Mouse (Mus musculus) ES-Bruce4 (cell line): Measurements from ENCODE around the gene Mageb1. TPM values are rescaled to one million over a fixed set of nuclear protein-coding genes. Genes with fewer than 3 reads are reported as not detected.
"Not testable (repeated sequence)": the region's sequence is repeated elsewhere in the genome, so short reads cannot be mapped to it uniquely, and the experiment has no call there.

ENCODE experiments used
- H3K27ac ChIP-seq: 2 replicates; pipeline ENCODE4 v1.5.1; 2012; ENCODE audit warnings: low read length, inconsistent platforms; ENCODE audit not compliant: insufficient read depth
- H3K27me3 ChIP-seq: 2 replicates; pipeline ENCODE4 v1.6.1; 2012; ENCODE audit warnings: mild to moderate bottlenecking, low read length, inconsistent platforms; ENCODE audit not compliant: control insufficient read depth, poor library complexity, insufficient read depth, severe bottlenecking
- H3K36me3 ChIP-seq: 2 replicates; pipeline ENCODE4 v1.6.1; 2012; ENCODE audit warnings: inconsistent platforms, mild to moderate bottlenecking, low read length, moderate library complexity; ENCODE audit not compliant: control insufficient read depth, poor library complexity, insufficient read depth, severe bottlenecking
- H3K4me1 ChIP-seq: one replicate; pipeline ENCODE4 v1.8.1; 2011; ENCODE audit warnings: low read length; ENCODE audit not compliant: control insufficient read depth, insufficient read depth
- H3K4me3 ChIP-seq: 2 replicates; pipeline ENCODE4 v1.5.1; 2011; ENCODE audit warnings: low read depth, mild to moderate bottlenecking, low read length
- H3K9ac ChIP-seq: 2 replicates; pipeline ENCODE4 v1.6.1; 2012; ENCODE audit warnings: low read depth, mild to moderate bottlenecking, inconsistent platforms; ENCODE audit not compliant: poor library complexity, severe bottlenecking
- H3K9me3 ChIP-seq: replicated peaks from 2 replicates; pipeline ENCODE4 v1.6.1; 2012; ENCODE audit warnings: mild to moderate bottlenecking, low read length, inconsistent platforms; ENCODE audit not compliant: control insufficient read depth, poor library complexity, insufficient read depth, severe bottlenecking
- polyA plus RNA-seq: library from polyadenylated mRNA; stranded (reverse); fragments of >200 nt; gene quantifications from 2 replicates; pipeline ENCODE4 v1.2.4, GENCODE M21; 2011; ENCODE audit warnings: low read depth; ENCODE audit not compliant: missing spikeins, insufficient read depth, insufficient read length

Mageb1 gene
- not detected in 2 replicates for polyA plus RNA-seq

DNA sequence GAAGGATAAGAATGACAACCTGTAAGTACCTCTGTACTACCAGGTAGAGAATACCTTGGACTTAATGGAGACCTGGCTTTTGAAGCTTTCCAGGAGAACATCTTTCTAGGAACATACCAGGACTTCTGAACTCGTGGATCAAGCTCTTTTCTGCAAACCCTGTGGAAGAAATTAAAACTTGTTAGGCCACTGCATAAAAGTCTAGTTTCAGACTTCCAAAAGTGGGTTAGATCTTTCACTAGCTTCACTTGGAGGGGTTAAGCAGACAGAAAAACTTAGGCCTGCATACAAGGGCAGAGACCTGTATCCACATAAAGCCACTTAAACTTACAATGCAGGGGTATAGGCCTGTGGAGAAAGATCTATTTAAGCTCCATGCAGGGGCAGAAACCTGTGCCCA is at the start of gene Mageb1:
Gene Mageb1 (minus strand): TSS at position 101 of the 400 bp plus-strand sequence.
- H3K36me3 ChIP-seq, H3K27ac ChIP-seq, H3K27me3 ChIP-seq, H3K9ac ChIP-seq, H3K4me1 ChIP-seq, H3K9me3 ChIP-seq, H3K4me3 ChIP-seq: not testable (repeated sequence)

Other genes starting within 250 kb of the Mageb1 start
- not detected in 2 replicates for gene Mageb5, start 233.3 kb downstream of the Mageb1 start, polyA plus RNA-seq